Mouse (Mus musculus) megakaryocyte-erythroid progenitor cell, adult 5-6 weeks (primary cell): Measurements from ENCODE around the gene Nptx1. TPM values are rescaled to one million over a fixed set of nuclear protein-coding genes. Genes with fewer than 3 reads are reported as not detected.

Source experiments
- ATAC-seq: replicated peaks from 2 replicates; pipeline ENCODE4 v1.8.0; 2016; ENCODE audit warnings: mild to moderate bottlenecking, inconsistent platforms; ENCODE audit not compliant: severe bottlenecking, poor library complexity, low FRiP score, low TSS enrichment
- total RNA-seq, 2 experiments: library from RNA; stranded (forward) in 1 of 2; stranded (reverse) in 1 of 2; fragments of 200-1000, 215-1000 nt in 1 of 2; fragments of >200 nt in 1 of 2; fragmentation: Nextera tagmentation in 1 of 2; gene quantifications; 2 replicates each; pipeline ENCODE4 v1.2.3; 2014 to 2017

Nptx1 gene
- total RNA-seq (2014; fragmentation: Nextera tagmentation): not detected in 2 replicates
- total RNA-seq (2017): not detected in 2 replicates

DNA sequence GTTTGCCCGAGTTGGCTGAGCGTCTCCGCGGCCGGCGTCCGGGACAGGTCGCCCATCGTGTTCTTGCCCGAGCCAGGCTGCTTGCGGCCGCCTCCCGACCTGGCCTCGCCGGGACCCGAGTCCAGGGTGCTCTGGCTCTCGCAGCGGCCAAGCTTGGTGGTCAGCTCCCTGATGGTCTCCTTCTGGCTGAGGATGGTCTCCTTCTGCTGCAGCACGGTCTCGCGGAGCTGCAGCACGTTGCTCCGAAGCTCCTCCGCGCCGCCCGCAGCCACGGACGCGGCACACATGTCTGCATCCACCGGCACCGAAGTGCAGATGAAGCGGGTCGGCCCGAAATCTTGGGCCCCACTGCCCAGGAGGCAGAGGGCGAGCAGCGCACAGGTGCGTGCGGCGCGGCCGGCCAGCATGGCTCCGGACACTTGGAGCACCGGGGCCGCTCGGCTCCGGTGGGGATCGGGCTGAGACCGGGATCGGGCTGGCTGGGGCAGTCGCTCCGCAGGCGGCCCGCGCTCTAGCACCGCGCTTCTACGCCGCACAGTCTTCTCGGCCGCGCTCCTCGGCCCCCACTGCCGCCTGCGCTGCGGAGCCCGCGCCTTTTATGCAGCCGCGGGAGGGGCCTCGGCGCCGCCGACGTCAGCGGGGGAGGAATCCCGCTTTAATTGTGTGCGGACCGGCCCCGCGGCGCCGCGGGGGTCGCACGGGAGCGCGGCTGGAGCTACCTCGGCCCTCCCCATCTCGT is at the start of gene Nptx1:
Gene Nptx1 (minus strand): TSS at position 571 of the 739 bp plus-strand sequence.
- no peak for ATAC-seq

GRCm38 (mm10) chr11:119593966-119594365 is 46.4 kb upstream of the Nptx1 start:
- ATAC-seq: no peak

GRCm38 (mm10) chr11:119589242-119589641 is 41.7 kb upstream of the Nptx1 start:
- no peak for ATAC-seq

DNA sequence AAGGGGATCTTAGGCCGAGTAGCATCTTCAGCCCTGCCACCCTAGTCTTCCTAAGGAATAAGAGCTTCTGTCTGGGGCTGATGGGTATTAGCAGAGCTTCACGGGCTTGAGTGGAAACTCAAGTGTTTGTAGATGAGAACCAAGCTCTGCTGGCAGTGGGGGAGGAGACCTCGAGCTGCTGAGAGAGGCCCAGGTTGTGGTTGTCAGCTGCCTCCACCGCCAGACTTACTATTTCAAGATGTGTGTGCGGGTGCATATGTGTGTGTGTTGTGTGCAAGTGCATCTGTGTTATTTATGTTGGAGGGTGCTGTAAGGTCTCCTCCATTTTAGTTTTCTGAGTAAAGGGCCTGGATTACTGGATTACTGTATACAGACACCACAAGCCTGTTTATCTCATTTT is 39.6 kb upstream of the Nptx1 start:
- no peak for ATAC-seq

- no peak for ATAC-seq
Observed at GRCm38 (mm10) chr11:119586511-119586910, 39.0 kb upstream of the Nptx1 start.

DNA sequence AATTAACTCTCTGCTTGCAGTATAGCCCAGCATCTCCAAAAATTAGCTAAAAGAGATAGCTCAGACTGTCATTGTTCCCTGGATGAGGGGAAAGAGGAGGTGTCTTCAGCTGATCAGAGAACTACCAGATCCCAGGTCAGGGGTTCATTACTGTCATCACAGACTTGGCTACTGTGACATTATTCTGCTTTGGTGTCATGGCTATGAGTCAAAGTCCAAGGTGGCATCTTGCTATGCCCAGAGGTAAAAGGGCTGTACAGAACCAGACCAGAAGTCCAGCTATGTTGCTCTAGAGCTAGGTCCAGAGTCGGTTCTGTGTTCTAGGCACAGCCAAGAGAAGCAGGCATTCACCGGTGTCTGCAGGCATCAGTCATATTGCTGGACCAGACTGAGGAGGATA is 30.2 kb upstream of the Nptx1 start:
- no peak for ATAC-seq

GRCm38 (mm10) chr11:119576855-119577254 is 29.3 kb upstream of the Nptx1 start:
- ATAC-seq: no peak

GRCm38 (mm10) chr11:119572316-119573010 is 24.9 kb upstream of the Nptx1 start:
- ATAC-seq: no peak

- ATAC-seq: no peak
Observed at GRCm38 (mm10) chr11:119566188-119566587, 18.6 kb upstream of the Nptx1 start.

DNA sequence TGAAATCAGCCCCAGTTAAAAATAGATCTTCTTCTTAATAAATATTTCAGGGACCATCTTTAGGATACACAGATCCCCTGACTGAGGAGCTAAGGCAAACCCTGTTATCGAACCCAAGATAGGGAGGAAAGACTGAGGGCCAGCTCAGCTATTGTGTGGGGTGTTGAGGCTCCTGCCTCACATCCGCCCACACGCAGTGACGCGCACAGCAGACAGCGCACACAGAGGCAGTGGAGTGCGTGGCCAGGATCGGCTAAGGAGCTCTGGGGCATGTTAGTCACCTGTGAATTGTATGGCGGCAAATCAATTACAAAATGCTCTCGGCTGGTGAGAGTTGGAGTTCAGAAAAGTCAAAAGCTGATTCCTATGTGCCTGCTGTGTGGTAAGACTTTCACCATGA is 18.1 kb upstream of the Nptx1 start:
- ATAC-seq: no peak

- no peak for ATAC-seq
Observed at GRCm38 (mm10) chr11:119565021-119565420, 17.5 kb upstream of the Nptx1 start.

DNA sequence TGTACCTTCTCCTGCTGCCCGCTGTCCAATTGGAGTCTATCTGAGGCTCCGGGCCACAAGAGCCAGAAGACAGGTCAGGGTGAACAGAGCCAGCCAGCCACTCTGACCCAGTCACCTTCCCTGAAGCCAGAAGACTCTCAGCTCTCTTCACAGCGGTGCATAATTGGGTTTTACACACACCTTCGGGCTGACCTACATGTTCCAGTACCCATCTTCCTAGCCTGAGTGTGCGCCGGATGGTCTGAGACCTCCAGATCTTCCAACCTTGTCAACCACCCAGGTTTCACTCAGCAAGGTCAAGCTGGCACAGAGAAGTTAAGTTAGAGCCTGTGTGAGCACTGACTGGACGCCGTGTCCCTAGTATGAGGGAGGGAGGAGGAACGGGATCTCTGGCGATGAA is 16.8 kb upstream of the Nptx1 start:
- no peak for ATAC-seq

GRCm38 (mm10) chr11:119563166-119563565 is 15.6 kb upstream of the Nptx1 start:
- no peak for ATAC-seq

GRCm38 (mm10) chr11:119562286-119562685 is 14.7 kb upstream of the Nptx1 start:
- ATAC-seq: no peak

DNA sequence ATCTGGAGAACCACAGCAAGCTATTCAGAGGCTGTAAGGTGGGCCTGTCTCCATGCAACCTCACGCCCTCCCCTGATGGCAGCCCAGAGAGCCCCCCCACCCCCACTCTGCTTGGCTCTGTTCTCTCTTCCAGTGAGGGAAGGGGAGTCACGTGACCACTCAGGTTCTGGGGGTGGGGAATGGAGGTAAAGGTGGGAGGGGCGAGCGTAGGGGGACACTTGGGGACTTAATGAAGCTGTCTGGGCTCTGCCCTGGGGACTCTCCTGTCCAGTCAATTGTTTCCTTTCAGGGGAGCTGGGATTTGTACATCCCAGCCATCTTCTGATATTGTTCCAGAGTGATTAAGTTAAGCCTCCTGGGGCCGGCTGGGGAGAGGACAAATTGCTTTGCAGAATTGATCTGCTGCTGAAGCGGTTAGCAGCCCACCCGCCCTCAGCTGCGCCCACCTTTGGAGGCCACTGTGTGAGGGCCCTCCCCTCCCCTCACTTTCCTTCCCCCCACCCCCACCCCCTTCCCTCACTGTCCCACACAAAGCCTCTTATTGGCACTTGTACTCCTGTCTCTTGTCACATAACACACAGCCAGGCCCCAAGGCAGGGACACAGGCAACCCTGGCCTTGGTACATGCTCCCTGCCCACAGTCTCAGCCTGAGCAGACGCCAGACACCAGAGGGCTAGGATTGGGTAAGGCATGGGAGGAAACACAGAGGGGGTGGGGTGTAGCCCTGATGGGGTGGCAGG is 11.5 kb upstream of the Nptx1 start:
- ATAC-seq: no peak

GRCm38 (mm10) chr11:119557940-119558869 is 10.7 kb upstream of the Nptx1 start:
- no peak for ATAC-seq

DNA sequence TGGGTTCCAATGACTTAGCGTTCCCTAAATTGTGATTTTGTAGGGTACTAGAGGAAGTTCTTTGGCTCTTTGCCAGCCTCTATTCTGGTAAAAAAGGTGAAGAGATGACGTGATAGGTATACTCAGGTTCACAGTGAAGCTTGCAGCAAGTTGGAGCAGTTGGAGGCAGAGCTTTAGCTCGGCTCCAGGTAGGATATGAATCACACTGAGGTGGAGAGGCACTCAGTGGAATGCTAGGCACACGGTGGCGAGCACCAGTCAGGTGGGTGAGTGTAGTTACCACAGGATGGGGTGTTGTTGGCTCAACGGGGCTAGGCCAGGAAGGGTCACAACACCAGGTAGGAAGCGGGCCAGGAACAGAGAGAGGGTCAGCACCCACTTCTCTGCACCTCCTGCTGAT is 7.6 kb upstream of the Nptx1 start:
- ATAC-seq: no peak

- no peak for ATAC-seq
Observed at GRCm38 (mm10) chr11:119554706-119555105, 7.2 kb upstream of the Nptx1 start.
